Mouse (Mus musculus): ENCODE measurements around the gene Antxr1. TPM values are rescaled to one million over a fixed set of nuclear protein-coding genes. Genes with fewer than 3 reads are reported as not detected.

The Antxr1 gene
- total and polyA plus RNA-seq, 3 experiments = 9.1 to 21.4 (median 14.7) TPM

DNA sequence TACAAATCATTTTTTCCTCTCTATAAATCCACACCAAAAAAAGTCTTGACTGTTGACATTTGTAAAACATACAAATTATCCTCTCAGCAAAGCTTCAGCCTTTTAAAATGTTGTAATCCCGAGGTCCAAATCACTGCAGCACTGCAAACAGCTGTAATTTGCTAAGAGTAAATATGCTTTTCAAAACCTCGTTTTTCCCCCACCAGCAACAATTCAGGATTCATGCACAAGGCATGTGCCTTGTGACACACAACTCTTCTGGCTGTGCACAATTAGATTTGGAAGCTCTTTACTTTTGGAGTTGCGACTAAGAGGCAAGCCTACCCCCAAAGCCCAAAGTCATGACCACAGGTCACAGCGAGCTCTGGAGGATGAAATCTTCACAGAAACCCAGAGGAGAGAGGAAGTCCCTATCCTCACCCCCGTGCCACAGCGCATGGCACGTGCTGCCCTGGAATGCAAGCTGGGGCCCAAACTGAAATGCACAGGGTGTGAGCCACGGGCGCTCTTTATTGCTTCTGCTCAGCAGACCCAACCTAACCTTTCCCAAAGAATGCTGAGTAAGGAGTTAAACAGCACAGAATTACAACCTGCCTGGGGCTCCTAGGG, 87.3 kb downstream of the Antxr1 start:
- DNase-seq = no peak

DNA sequence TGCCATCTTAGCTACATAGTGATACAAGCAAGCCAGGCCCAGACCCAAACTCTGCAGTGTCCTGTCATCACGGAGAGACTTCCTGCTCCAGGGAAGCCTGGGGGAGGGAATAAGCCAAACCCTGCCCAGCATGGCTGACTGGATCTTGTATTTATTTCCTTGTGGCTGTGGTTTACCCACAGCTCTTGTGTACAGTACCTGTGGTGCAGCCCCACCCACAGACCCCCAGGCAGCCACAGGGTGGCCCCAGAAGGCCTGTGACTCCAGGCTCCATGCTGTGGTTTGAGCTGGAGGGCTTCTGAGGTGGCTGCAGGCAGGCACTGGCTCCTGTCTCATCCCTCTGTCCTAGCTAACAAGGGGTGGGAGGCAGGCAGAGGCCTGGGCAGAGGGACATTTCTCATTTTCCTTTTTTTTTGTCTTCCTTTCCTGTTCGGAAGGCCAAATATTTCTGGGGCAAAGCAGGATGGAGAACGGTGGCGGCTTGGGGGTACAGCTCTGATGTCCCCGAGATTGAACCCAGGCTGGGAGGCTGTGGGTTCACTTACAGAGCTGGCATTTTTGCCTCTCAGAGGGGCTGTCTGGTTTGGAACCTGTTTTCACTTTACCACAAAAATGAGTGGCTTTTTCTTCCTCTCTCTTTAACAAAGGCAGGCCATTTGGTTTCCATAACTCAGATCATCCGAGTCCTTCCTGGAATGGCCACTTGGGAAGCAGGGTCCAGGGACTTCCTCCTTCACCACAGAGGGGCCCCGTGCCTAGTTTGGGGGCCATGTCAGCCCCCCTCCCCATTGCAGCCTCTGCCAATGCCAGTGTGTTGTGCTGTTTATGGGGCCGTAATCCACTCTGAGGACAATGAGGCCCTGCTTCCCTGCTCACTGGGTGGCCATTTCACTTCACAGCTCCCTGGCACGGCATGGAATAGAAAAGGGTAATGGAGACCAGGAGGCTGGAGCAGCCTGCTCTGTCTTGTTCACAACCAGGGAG, 91.2 kb downstream of the Antxr1 start:
- DNase-seq = no peak

DNA sequence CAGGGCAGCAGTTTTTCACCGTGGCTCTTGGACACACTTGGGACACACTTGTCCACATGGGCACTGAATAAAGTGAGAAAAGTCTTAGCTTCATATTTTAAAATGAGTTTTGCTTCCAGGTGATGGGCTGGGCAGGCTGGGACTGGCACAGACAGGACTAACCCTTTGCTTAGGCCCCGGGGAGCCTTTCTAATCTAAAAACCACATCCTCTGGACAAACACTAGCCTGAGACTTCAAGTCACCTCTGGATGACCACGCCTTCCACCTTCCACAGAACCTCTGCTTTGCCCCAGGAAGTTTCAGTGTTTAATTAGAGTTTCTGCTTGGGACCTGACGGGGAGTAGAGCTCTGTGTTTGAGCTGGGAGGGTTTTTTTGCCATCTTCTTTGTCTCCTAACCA, 98.4 kb downstream of the Antxr1 start:
- no peak for DNase-seq

DNA sequence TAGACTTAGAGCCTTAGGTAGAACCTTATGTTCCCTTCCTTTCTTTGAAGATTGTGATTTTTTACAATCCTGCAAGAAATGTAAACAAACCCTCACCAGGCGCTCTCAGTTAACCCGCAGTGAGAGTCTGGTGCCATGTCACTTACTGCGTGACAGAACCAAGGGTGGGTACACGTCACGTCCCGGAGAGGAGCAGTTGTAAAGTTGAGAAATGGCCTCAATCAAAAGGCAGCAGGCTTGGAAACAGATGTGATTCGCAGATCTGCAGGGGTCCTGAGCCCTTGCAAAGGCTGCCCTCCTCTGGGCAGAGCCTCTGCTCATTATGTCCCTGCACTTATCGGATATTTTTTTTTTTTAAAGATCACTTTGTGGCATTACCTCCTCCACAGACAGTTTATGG, 99.6 kb downstream of the Antxr1 start:
- no peak for DNase-seq

DNA sequence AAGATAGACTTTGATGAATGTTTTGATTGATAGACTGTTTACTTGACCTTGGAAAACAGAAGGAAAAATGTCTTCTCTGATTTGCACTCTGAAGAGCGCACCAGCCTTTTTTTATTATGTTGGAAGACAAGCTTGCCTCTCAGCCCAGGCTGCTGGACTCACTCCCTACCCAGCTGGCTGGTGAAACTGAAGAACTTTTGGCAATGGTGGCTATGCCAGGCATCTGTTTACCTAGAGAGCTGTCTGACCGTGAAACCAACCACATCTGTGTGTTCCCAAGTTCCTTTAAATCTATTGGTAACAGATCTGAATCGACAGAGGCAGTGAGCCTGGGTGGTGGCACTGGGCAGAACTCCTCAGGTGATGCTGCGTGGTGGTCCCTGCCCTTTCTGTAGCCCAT, 102.5 kb downstream of the Antxr1 start:
- DNase-seq = no peak

DNA sequence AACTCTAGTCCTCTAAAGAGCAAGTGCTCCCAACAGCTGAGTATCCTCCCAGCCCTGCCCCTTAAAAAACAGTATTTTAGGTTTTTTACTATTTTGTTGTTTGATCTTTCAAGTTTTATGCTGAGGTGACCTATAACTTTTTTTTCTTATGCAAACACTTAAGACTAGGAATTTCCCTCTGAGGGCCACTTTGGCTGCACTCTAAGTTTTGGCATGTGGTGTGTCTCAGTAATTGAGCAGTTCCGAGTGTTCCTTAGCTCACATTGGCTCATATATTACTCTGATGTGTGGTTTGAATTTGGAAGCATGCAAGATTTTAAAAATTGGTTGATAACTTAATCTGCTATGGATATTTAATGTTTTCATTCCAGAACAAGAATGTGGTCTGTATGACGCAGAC, 105.6 kb downstream of the Antxr1 start:
- DNase-seq = no peak

DNA sequence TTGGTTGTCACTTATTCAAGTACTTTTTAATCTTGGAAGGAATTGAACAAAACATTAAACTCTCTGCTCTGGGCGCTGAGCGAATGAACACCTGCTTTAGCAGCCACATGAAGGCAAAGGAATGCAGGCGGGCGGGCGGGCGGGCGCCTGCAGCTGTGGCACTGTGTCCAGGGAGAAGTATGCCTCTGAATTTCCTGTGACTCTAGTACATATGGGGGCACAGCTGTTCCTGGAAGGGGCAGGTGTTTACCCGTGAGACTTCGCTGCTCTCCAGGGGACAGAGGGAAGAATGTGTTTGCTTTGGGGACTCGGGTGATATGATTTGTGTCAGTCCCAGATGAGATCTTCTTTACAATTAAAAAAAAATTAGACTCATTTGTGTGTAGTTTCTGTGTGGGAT, 107.7 kb downstream of the Antxr1 start:
- no peak for DNase-seq

DNA sequence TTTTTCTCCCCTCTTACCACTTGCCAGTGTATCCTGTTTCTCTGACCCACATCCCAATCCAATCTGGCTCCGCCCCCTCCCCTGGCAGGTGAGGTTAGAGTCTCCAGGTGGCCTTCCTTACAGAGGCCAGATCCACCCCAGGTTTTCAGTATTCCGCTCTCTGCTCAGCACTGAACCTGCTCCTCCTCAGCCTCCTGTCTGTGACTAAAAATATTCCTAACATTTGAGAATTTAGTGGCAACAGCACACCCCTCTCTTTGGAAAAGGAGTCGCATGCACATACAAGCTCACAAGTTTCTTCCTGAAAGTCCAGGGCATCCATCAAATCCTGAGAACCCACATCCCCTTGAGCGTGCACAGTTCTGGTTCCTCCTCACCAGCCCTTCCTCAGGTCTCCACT, 109.3 kb downstream of the Antxr1 start:
- DNase-seq = no peak

DNA sequence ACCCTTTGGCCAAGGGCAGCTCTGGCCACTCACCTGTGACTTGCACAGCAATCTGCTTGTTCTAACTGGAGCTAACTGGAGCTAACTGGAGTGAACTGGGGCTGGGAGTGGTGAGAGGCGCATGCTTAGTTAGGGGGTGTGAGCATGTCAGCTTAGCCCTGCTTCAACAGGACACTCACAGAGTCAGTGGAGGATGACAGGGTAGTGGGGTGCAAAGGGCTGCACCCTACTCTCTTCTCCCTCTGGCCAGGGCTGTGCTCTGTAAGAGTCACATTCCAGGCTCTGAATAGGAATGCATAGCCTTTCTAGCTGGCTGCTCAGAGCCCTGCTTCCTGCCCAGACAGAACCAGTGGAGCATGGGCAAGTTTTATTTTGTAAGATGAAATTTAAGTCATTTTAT, 110.3 kb downstream of the Antxr1 start:
- no peak for DNase-seq

DNA sequence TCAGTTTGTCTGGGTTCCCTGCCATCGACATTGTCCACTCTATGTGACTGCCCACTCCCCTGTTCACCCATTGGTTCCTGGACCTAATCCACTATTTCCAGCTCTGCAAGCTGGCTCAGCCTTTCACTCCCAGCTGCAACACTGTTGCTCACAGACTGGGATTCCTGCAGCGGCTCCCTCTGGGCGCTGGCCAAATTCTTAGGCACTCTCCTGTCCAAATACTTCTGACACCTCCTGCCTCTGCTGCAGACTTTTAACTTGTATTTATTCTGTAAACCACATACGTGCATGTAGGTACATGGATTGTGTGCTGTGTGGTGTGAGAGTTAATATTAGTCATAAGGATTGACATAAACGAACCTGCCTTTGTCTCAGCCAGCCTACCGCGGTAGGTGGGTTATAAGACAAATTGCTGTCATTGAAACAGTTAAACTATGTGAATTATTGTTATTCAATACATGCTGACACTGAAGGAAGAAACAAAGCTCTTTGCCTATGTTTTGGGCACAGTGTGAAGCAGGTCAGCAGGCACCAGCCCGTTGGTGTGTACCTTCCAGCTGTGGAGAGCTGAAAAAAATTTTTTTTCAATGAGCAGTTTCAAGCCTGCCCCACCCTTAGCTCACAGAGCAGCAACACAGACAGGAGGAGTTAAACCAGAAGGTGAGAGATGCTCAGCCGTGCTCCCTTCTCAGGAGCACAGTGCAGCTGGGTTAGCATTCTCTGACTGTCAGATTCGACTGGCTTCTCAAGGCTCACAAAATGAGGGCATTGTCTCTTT, 112.6 kb downstream of the Antxr1 start:
- no peak for DNase-seq

DNA sequence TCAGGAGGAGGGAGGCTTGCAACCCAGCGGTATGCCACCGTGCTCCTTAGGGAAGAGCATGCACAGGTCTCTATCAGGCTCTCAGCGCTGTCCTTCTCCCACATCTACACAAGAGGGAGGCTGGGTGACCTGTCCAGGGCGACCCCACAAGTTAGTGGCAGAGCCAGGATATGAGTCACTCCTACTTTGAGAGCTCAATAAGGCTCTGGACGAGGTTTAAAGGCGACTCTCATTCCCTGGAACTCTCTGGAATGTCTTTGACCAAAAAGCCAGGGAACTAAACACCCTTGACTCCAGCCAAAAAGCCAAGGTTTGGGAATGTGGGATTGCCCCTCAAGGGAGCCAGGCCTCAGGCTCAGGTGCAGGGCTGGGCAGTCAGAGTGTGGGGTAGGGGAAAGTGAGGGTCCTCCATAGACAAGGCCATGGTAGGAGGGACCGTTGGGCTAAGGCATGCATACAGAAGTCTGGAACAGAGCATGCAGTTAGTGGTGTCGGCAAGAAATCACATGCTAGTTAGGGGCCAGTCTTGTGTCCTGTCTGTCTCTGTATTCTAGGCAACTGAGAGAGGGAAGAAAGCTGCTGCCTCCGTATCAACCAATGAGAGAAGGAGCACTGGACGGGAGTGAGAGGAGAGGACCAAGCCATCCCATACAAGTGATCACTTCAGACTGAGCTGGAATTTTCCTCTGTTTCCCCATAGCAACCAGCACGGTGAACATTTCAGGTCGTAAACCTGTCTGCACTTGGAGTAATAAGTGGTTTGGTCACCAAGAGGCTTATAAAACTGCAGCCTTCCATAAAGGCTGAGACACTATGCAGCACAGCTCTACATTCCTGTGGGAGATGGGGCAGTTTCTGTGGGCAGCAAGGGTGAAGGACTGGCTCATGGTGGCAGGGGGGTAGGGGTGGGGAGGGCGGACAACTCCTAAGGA, 116.3 kb downstream of the Antxr1 start:
- DNase-seq = no peak

DNA sequence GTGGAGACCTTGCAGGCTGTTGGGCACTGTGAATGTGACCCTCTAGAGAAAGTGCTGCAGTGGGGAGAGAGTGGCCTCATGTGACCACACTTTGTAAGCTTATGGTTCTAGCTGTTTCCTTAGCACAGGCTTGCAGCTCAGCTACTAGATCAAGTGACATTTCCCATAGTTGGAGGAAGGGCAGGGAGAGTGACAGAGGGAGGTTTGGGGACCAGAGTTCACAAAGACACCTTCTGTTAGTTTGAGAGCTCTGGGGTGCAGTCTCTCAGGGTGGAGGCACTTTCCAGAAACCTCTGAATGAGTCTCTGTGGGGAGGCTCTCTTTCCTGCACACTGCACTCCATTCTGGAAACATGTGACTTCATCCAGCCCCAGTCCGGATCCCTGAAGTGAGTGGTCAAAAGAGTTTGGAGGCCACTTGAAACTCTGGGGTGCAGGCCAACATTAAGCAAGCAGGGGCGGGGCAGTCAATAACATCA, 119.5 kb downstream of the Antxr1 start:
- peak; percentile 69 for DNase-seq

DNA sequence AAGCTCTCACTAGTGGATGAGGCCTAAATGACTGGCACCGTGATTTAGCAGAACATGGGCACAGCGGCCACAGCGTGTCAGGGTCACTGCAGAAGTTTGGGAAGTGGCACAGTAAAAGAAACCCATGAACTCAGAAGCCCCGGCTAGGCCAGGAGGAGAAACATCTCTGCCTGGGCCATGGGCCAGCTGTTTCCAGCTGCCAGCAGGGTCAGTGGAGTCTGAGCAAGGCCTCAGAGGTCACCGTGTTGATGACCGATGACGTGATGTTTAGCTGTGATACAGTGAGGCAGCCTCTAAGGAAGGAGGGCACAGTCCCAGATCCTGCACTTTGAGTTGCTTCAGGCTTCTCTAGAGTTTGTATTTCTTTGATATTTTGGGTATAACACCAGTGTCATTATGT, 122.4 kb downstream of the Antxr1 start:
- DNase-seq = peak; percentile 92

DNA sequence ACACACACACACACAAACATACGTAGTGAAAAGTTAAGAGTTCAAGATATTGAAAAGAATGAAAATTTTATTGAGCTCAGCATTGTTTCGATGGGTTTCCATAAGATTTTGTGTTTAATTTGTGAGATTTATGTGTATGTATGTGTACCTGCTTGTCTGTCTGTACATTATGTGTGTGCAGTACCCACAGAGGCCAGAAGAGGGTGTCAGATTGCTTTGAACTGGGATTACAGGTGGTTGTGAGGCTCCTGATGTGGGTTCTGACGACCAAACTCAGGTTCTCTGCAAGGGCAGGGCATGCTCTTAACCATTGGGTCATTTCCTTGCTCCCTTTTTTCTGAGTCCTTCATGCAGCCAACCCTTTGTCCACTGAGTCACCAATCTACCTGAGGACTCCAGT, 124.1 kb downstream of the Antxr1 start:
- DNase-seq = no peak

DNA sequence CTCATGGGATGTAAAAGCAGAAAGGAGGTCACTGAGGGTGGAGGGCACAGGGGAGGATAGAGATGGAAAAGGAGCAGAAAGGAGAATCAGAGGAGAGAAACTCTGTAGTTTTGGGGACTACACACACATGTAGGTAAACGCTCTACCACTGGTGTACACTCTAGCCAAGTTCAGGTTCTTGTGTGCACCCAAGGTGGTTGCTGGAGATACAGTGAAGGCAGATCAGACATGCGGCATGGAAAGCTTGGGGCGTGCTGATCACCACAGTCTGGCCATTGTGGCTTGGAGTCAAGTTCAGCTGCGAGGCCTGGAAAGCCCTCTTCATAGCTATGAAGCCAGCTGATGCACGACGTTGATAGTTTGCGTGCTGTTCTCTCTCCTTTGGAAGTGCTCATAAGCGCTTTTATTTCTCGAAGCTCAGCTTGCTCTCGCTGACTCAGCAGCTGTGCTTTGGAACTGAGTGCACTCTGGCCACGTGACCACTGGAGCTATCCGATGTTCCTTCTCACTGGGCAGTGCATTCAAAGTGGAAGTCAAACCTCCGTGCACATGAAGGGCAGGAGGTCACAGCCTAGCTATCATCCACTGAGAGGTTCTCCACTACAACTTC, 128.1 kb downstream of the Antxr1 start:
- peak; percentile 76 for DNase-seq

DNA sequence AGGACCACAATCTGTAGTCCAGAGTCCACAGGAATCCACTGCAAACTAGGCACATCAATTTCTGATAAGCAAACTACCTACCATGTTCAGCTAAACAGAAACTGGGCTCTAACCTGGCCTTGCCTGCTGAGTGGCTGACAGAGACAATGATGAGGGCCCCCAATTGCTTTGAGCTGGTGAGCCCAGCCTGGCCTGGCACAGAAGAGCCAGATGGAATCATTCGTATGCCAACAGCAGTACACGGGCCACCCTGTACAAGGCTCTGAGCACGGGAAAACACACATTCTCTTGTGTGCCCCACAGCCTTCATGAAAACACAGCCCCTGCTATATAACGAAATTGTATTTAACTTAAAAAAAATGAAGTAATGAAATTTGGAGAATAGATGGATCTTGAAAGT, 128.8 kb downstream of the Antxr1 start:
- DNase-seq = no peak

DNA sequence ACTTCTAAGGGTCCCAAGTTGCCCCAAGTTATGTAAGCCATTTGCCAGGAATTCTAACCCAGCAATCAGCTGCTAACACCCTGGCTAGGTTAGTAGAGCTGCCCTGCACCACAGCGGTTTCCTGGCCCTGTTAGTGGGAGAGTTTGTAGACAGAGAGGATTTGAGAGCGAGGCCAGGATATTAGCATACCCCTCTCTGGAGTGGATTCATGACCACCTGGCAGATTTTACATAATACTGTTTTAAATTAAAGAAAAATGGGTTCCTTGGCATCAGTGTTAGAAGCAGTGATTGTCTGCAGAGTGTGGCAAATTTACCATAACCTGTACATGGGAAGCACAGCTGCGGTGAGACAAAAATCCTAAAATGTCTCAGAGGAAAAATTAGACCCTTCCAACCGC, 132.2 kb downstream of the Antxr1 start:
- DNase-seq = no peak

DNA sequence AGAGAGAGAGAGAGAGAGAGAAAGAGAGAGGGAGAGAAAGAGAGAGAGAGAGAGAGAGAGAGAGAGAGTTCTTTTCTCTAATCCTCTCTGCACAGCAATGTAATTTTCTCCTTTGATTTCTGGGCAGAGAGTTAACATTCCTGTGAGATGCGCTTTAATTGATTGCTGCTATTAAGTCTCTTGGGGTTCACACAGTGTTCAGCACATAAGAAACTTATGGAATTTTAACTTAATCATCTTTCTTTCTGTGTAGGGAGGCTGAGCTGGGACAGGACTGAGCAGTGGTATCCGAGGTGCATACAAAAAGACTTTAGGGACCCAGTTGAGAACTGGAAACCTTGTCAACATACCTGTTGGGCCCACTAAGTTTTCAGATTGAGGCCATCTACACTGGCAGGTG, 132.6 kb downstream of the Antxr1 start:
- DNase-seq = no peak

DNA sequence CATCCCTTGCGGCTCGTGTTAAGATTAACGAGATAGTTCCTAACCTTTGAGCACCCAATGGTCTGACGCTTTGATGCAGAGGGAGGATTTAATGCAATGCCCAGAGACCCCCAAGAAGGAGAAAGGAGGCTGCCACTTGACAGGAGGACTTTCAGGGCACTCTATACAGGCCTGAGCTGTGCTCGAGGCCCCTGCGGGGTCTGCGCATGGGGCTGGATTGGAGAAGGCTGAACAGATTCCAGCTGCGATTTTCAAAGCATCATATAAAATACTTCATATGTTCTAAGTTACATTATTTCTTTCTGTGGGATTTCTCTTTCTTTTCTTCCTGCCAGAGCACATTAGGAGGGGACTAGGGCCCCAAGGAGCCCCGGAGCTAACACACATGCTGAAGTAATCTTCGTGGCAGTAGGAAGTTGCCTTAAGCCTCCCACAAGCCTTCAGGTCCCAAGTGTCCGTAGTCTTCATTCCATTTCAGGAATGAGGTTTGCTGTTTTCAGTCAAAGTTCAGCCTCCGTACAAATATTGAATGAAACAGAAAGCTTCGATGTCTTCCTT, 133.5 kb downstream of the Antxr1 start:
- DNase-seq = no peak

DNA sequence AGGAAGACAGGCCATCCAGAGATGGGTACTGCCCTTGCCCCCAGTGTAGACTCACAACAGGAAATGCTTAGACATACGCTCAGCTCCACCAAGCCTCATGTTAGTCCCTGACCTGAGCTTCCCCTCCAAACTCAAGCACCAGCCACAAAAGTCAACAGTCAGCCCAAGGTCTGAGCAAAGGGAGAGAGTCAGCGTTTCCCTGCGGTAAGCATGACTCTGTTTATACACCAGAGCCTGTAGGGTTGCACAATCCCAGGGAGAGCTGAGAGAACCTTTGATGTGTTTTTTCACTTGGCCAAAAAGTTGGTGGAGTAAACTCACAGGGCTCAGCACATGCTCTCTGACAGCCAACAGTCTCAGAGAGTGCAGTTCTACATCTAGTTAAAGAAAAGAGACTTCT, 145.9 kb downstream of the Antxr1 start:
- peak; percentile 76 for DNase-seq

DNA sequence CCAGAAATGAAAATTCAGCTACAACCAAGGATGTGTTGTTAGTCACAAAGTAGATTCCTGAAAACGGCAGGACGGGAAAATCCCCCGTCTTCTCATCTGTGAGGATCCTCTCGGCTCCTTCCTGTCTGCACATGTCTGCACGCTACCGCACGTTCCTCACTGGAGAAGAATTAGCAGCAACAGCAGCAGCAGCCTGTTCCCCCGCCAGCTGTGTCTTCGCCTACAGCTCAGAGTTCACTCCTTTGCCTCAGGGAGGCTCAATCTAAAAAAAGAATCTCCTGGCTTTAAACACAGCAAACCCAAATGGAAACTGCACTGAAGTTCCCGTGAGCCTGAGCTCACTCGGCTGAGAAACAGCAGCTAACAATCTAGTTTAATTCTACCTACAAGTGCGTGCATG, 148.6 kb downstream of the Antxr1 start:
- DNase-seq = no peak

All from adrenal gland, adult 2 months (tissue).